Mouse (Mus musculus) liver, embryonic 14.5 days (tissue): ENCODE measurements around the gene Lbx1. TPM values are rescaled to one million over a fixed set of nuclear protein-coding genes. Genes with fewer than 3 reads are reported as not detected.

Source experiments
- ATAC-seq: fragments of 200-750 bp; cut with Nextera tagmentation; 2 replicates; pipeline ENCODE4 v1.8.0; 2017; ENCODE audit warnings: moderate number of reproducible peaks, mild to moderate bottlenecking, moderate library complexity; ENCODE audit not compliant: insufficient read depth
- DNase-seq, 3 experiments: peaks; one replicate each; pipeline ENCODE4 v3.0.0-alpha.2; 2012 to 2013; ENCODE audit warnings: low read depth in 3 of 3, low spot score in 3 of 3
- H3K27ac ChIP-seq: fragments of 300-500 bp; sonication (generic); 2 replicates; pipeline ENCODE4 v1.5.1; 2014; ENCODE audit warnings: moderate library complexity, mild to moderate bottlenecking, control low read depth, inconsistent platforms
- H3K27me3 ChIP-seq: fragments of 300-500 bp; sonication (generic); 2 replicates; pipeline ENCODE4 v1.6.1; 2014; ENCODE audit warnings: mild to moderate bottlenecking, low read length, moderate library complexity; ENCODE audit not compliant: control insufficient read depth, insufficient read depth
- H3K36me3 ChIP-seq: fragments of 300-500 bp; sonication (generic); replicated peaks from 2 replicates; pipeline ENCODE4 v1.6.1; 2014; ENCODE audit warnings: low read depth; ENCODE audit not compliant: control insufficient read depth, insufficient read depth
- H3K4me1 ChIP-seq, 2 experiments: fragments of 200-500 bp in 1 of 2; fragments of 300-500 bp in 1 of 2; sonication (generic) in 1 of 2; replicated peaks; 2 replicates each; pipeline ENCODE4 v1.6.1; 2012 to 2014; ENCODE audit warnings: antibody characterized with exemption in 1 of 2, inconsistent platforms in 1 of 2, low read length in 1 of 2; ENCODE audit not compliant: control insufficient read depth in 2 of 2, insufficient read depth in 2 of 2
- H3K4me2 ChIP-seq: fragments of 300-500 bp; sonication (generic); 2 replicates; pipeline ENCODE4 v1.6.1; 2014; ENCODE audit warnings: low read depth, mild to moderate bottlenecking, control low read depth, moderate library complexity
- H3K4me3 ChIP-seq, 2 experiments: fragments of 200-500 bp in 1 of 2; fragments of 300-500 bp in 1 of 2; sonication (generic) in 1 of 2; 2 replicates each; pipeline ENCODE4 v1.5.1; 2012 to 2014; ENCODE audit warnings: low read depth in 2 of 2, low read length in 2 of 2, mild to moderate bottlenecking in 2 of 2, control low read depth in 1 of 2, inconsistent platforms in 1 of 2, moderate library complexity in 1 of 2; ENCODE audit not compliant: insufficient read depth in 1 of 2
- H3K9ac ChIP-seq: fragments of 300-500 bp; sonication (generic); replicated peaks from 2 replicates; pipeline ENCODE4 v1.6.1; 2014; ENCODE audit warnings: mild to moderate bottlenecking, control low read depth, moderate library complexity
- H3K9me3 ChIP-seq: fragments of 300-500 bp; sonication (generic); 2 replicates; pipeline ENCODE4 v1.6.1; 2016; ENCODE audit warnings: low read length, mixed read lengths; ENCODE audit not compliant: control insufficient read depth
- CTCF ChIP-seq: IDR thresholded peaks from 2 replicates; pipeline ENCODE4 v1.5.1; 2016; ENCODE audit warnings: antibody characterized with exemption, low read depth, control low read depth
- EP300 ChIP-seq: IDR thresholded peaks from 2 replicates; pipeline ENCODE4 v1.6.1; 2016; ENCODE audit warnings: antibody characterized with exemption, low read depth
- WGBS: fragments of 180-500 bp; shearing (Covaris S2); extraction: QIAGEN DNeasy Blood & Tissue Kit; methylation state at CpG from one replicate; pipeline ENCODE4 v1.1.7; 2014; ENCODE audit not compliant: insufficient replicate concordance; 5-methylcytosine and 5-hydroxymethylcytosine counted together
- polyA plus RNA-seq, 2 experiments: library from polyadenylated mRNA; depleted of rRNA in 1 of 2; stranded (reverse) in 1 of 2; unstranded in 1 of 2; fragments of >200 nt; fragmentation: Nextera tagmentation in 1 of 2; extraction: Ambion mirVana in 1 of 2; gene quantifications; 2 replicates each; pipeline versions ENCODE4 v1.2.1 to v1.2.3; 2012 to 2014

Gene Lbx1
- polyA plus RNA-seq, 2 experiments, result not detected

GRCm38 (mm10) chr19:45230848-45231382, 4.7 kb downstream of the Lbx1 start:
- DNase-seq, result no peak
- ATAC-seq, result no peak
- no peak overlapping the region for H3K9ac ChIP-seq

DNA sequence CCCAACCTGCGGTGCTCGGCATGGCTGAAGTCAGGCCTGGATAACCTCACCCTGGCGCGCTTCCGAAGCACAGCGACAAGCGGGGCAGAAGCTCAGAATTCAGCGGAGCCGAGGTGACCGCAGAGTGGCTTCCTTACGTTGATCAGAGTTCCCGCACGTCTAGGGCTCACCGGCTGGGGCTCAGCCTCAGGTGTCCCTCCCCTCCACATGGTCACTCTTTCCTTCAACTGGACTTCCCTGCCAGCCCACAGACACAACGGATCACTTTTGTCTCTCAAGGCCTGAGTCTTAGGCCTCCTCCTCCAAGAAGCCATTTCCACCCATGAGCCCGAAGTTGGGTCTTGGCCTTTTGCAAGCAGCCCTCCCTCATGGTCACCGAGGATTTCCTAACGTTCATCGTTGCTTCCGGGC, 5.4 kb downstream of the Lbx1 start:
- H3K27me3 ChIP-seq, result peaks cover 100% of the 10 kb centered on the region
- DNase-seq (no peak), ATAC-seq (no peak)
- H3K27ac ChIP-seq, result no peak overlapping the region
- no peaks in the 10 kb centered on the region for H3K36me3 ChIP-seq
- WGBS, result 1% methylated on average over 20 of the region's 20 CpGs
- H3K4me1 ChIP-seq, result no peaks in the 10 kb centered on the region
- H3K9me3 ChIP-seq, result no peaks in the 10 kb centered on the region
- no peak for TF ChIP-seq CTCF
- TF ChIP-seq EP300, result no peak
- no peak overlapping the region for H3K9ac ChIP-seq
- no peak overlapping the region for H3K4me2 ChIP-seq
- H3K4me3 ChIP-seq, result no peak overlapping the region

More at GRCm38 (mm10) chr19:45230848-45231382, 4.7 kb downstream of the Lbx1 start:
- Histone ChIP-seq H3K9me3 (no peaks in the 10 kb centered on the region), H3K36me3 (no peaks in the 10 kb centered on the region), H3K27ac (no peak overlapping the region), H3K4me3 (no peak overlapping the region), H3K4me1 (no peaks in the 10 kb centered on the region), H3K4me2 (no peak overlapping the region), H3K27me3 (peaks cover 100% of the 10 kb centered on the region)
- TF ChIP-seq CTCF, result no peak
- 2% methylated on average over 50 of the region's 51 CpGs for WGBS

GRCm38 (mm10) chr19:45229378-45230135, 6.1 kb downstream of the Lbx1 start:
- H3K9me3 ChIP-seq, result no peaks in the 10 kb centered on the region
- DNase-seq (no peak), ATAC-seq (no peak)
- H3K4me3 ChIP-seq, result peak overlapping the region in 1 of 2 experiments; percentile 10; a peak in 1 of 4 replicates
- no peak overlapping the region for H3K9ac ChIP-seq
- H3K27me3 ChIP-seq, result peaks cover 100% of the 10 kb centered on the region
- H3K36me3 ChIP-seq, result no peaks in the 10 kb centered on the region
- H3K4me2 ChIP-seq, result peak overlapping the region; percentile 24; the same call in 1 of the 2 replicates
- TF ChIP-seq CTCF (no peak), EP300 (no peak)
- no peak overlapping the region for H3K27ac ChIP-seq
- WGBS, result 1% methylated on average over 33 of the region's 33 CpGs
- H3K4me1 ChIP-seq, result no peaks in the 10 kb centered on the region

- DNase-seq (no peak), ATAC-seq (no peak)
- Histone ChIP-seq H3K4me3 (no peak overlapping the region), H3K4me1 (no peaks in the 10 kb centered on the region), H3K9me3 (no peaks in the 10 kb centered on the region), H3K36me3 (no peaks in the 10 kb centered on the region), H3K9ac (no peak overlapping the region), H3K27ac (no peak overlapping the region), H3K4me2 (no peak overlapping the region), H3K27me3 (peaks cover 100% of the 10 kb centered on the region)
- WGBS, result 5% methylated on average over 4 of the region's 4 CpGs
- no peak for TF ChIP-seq CTCF
- TF ChIP-seq EP300, result no peak
These were observed 6.8 kb downstream of the Lbx1 start for GRCm38 (mm10) chr19:45228781-45229180.

- TF ChIP-seq CTCF (no peak), EP300 (no peak)
- peaks cover 100% of the 10 kb centered on the region for H3K27me3 ChIP-seq
- H3K9me3 ChIP-seq, result no peaks in the 10 kb centered on the region
- no peaks in the 10 kb centered on the region for H3K4me1 ChIP-seq
- 8% methylated on average over 12 of the region's 12 CpGs for WGBS
- H3K4me3 ChIP-seq, result no peak overlapping the region
- H3K27ac ChIP-seq, result no peak overlapping the region
- no peak overlapping the region for H3K9ac ChIP-seq
- H3K4me2 ChIP-seq, result no peak overlapping the region
- no peaks in the 10 kb centered on the region for H3K36me3 ChIP-seq
- ATAC-seq (no peak), DNase-seq (no peak)
These were observed 7.5 kb downstream of the Lbx1 start for GRCm38 (mm10) chr19:45228097-45228496.
